Mouse (Mus musculus) cerebellum, adult 2 months (tissue): ENCODE measurements around the gene Tmem218. TPM values are rescaled to one million over a fixed set of nuclear protein-coding genes. Genes with fewer than 3 reads are reported as not detected.
A peak's percentile ranks its signal among the peaks of the same experiment; 100 is the strongest.

Experiments
- DNase-seq, 2 experiments: peaks; one replicate each; pipeline ENCODE4 v3.0.0; 2021
- H3K27ac ChIP-seq: fragments of 200-500 bp; 2 replicates; pipeline ENCODE4 v1.5.1; 2012; ENCODE audit warnings: low read length, control low read depth, inconsistent platforms; ENCODE audit not compliant: insufficient read depth
- H3K27me3 ChIP-seq: fragments of 200-500 bp; 2 replicates; pipeline ENCODE4 v1.6.1; 2012; ENCODE audit warnings: inconsistent platforms, mild to moderate bottlenecking, low read length, moderate library complexity; ENCODE audit not compliant: control insufficient read depth, insufficient read depth
- H3K4me1 ChIP-seq: fragments of 200-500 bp; 2 replicates; pipeline ENCODE4 v1.6.1; 2011; ENCODE audit warnings: low read length; ENCODE audit not compliant: control insufficient read depth, insufficient read depth
- H3K4me3 ChIP-seq: fragments of 200-500 bp; replicated peaks from 2 replicates; pipeline ENCODE3; 2011; ENCODE audit warnings: mild to moderate bottlenecking, low read depth, low read length, control low read depth; ENCODE audit not compliant: insufficient read depth
- CTCF ChIP-seq: fragments of 200-500 bp; IDR thresholded peaks from 2 replicates; pipeline ENCODE4 v1.5.1; 2011; ENCODE audit warnings: low read depth, mild to moderate bottlenecking, control low read depth, low read length, moderate library complexity, borderline replicate concordance; ENCODE audit not compliant: insufficient read depth
- POLR2A ChIP-seq: fragments of 200-500 bp; IDR thresholded peaks from 2 replicates; pipeline ENCODE4 v1.6.1; 2011; ENCODE audit warnings: low read length, control low read depth, borderline replicate concordance; ENCODE audit not compliant: insufficient read depth
- WGBS: fragments of 180-500 bp; shearing (Covaris S2); methylation state at CpG from one replicate; pipeline ENCODE4 v1.1.7; 2018; 5-methylcytosine and 5-hydroxymethylcytosine counted together
- polyA plus RNA-seq: library from polyadenylated mRNA; depleted of rRNA; stranded (reverse); fragments of >200 nt; gene quantifications from 2 replicates; pipeline ENCODE4 v1.2.3, GENCODE M21; 2012; rRNA removed

The Tmem218 gene
- 6.1 and 7.0 TPM in 2 replicates for polyA plus RNA-seq

DNA sequence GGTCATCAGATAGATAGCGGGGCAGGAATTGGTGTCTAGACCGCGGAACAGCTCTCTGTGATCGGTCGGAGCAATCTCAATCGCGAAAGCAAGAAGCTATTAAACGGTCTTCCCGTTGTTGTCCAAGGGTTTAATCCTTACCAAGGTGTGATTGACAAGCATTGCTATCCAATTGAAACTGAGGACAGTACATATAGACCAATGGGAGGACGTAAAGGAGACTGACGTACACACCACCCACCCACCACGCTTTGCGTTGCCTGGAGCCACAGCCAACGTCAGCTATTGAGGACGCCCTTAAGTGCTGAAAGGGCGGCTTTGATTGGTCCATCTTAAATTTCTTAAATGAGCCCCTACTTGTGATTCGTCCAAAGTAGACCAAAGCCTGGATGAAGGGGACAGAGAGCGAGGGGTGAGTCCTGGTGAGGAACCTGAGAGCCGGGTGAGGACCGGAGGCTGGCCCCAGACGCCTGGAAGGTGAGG lies at the start of gene Tmem218:
Tmem218 (plus strand) TSS at position 295 of the 483 bp plus-strand sequence.
- peak within 1 kb of the TSS; percentile 72 for H3K27ac ChIP-seq
- under 1% methylated on average over 21 of the region's 21 CpGs for WGBS
- peak; percentile 91 to 97 for DNase-seq
- TF ChIP-seq POLR2A, result peak; percentile 84; the same call in 1 of the 2 replicates
- no peak for TF ChIP-seq CTCF
- peak within 1 kb of the TSS; percentile 94 for H3K4me3 ChIP-seq
- no peaks in the 10 kb centered on the region for H3K4me1 ChIP-seq
- H3K27me3 ChIP-seq, result no peaks in the 10 kb centered on the region

DNA sequence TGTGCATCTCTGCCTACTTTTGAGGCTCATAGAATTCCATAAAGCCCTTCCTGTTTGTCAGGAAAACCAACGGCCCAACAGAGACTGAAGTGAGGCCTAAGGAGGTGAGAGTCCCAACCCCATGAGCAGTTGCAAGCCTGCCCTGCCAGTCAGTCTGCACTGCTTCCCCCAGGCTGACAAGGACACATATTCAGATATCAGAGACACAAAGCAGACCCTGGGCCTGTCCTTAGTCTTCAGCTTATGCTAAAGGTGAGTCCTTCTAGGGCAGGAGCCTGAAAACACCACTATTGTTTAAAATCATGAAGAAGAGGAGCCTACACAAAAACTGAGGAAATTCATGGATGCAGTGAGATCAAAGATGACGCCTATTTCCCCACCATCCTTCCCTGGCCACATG lies 47.3 kb upstream of the Tmem218 start:
- 67% methylated on average over 2 of the region's 2 CpGs for WGBS
- H3K4me3 ChIP-seq, result no peak overlapping the region
- TF ChIP-seq POLR2A, result no peak
- no peak for TF ChIP-seq CTCF
- DNase-seq, result no peak
- H3K27me3 ChIP-seq, result no peaks in the 10 kb centered on the region
- no peak overlapping the region for H3K27ac ChIP-seq
- no peaks in the 10 kb centered on the region for H3K4me1 ChIP-seq

DNA sequence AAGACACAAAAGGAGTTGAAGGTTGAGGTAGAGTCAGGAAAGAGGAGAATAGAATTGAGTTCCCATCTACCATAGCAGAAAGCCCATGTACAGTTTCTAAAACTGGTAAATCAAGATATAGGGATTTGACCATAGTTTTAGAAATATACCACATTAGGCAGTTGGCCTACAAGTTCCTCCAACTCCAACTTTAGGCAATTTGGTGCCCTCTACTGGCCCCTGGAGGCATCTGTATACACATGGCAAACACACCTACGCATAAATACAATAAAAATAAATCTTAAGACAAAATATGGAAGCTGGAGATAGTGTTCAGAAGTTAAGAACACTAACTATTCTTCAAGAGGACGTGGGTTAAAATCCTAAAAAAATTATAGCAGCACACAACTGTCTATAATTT lies 41.1 kb upstream of the Tmem218 start:
- DNase-seq, result no peak
- Histone ChIP-seq H3K4me1 (no peaks in the 10 kb centered on the region), H3K4me3 (no peak overlapping the region), H3K27me3 (no peaks in the 10 kb centered on the region), H3K27ac (no peak overlapping the region)
- 87% methylated on average over 2 of the region's 2 CpGs for WGBS
- TF ChIP-seq CTCF (no peak), POLR2A (no peak)

DNA sequence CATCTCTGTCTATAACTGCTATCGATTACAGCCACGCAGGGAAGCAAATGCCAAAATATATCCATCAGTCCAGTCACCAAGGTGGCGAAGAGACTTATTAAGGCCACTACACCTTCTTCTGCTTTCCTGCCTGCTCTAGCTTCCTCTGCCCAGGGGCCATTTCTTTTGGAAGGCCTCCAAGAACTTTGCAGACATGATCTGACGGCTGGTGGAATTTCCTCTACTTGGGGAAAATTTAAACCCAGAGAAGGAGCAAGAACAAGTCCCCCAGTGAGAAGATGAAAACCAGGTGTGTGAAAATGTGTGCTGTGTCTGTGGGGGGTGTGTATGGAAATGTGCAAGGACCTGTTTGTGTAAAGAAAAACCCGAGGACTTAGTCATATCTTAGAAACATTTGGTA lies 34.6 kb upstream of the Tmem218 start:
- Histone ChIP-seq H3K27me3 (no peaks in the 10 kb centered on the region; the same call in 1 of the 2 replicates), H3K4me1 (no peaks in the 10 kb centered on the region; the same call in 1 of the 2 replicates), H3K27ac (no peak overlapping the region), H3K4me3 (no peak overlapping the region)
- DNase-seq, result peak in 1 of 2 experiments; percentile 15
- TF ChIP-seq CTCF, result no peak
- 70% methylated on average over 5 of the region's 5 CpGs for WGBS

DNA sequence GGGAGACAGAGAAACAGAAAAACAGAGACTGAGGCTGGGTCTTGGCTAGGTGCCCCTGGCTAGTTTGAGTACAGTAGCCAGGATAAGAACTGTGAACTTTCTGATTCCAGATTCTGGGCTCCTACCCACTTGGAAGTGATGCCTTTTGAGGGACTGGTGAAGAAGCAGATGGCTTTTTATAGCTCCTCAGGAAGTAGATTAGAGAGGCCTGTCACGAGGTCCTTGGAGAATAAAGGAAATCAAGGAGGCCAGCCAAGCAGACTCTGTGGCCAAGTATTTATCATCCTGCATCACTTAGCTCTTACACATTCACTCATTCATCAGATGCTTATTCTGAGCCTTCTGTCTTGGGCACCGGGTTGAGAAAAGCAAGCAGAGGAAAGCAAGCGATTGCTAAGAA lies 32.0 kb upstream of the Tmem218 start:
- Histone ChIP-seq H3K4me3 (no peak overlapping the region), H3K27me3 (no peaks in the 10 kb centered on the region; the same call in 1 of the 2 replicates), H3K27ac (no peak overlapping the region), H3K4me1 (no peaks in the 10 kb centered on the region; the same call in 1 of the 2 replicates)
- TF ChIP-seq POLR2A (no peak), CTCF (no peak)
- 36% methylated on average over 3 of the region's 3 CpGs for WGBS
- no peak for DNase-seq

DNA sequence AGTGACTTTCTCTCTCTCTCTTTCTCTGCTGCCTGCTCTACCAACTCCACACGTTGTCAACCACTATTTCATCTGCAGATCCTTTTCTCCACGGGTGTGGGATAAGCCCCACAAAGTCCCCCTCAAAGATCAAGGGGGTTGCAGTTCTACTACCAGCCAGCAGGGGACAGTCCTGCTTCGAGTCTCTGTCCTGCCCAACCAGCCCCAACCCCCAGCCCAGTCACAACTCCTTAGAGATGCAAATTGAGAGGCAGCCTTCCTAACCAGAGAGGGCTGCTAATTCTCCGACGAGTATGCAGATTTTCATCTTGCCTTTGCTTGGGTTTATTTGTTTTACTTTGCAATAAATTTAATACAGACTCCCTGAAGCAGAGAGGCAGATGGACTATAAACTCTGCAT lies 30.9 kb upstream of the Tmem218 start:
- Histone ChIP-seq H3K4me1 (no peaks in the 10 kb centered on the region; the same call in 1 of the 2 replicates), H3K4me3 (no peak overlapping the region), H3K27me3 (no peaks in the 10 kb centered on the region), H3K27ac (no peak overlapping the region)
- TF ChIP-seq POLR2A, result no peak
- peak; percentile 75 for TF ChIP-seq CTCF
- WGBS, result 12% methylated on average over 5 of the region's 5 CpGs
- peak; percentile 32 to 40 for DNase-seq

DNA sequence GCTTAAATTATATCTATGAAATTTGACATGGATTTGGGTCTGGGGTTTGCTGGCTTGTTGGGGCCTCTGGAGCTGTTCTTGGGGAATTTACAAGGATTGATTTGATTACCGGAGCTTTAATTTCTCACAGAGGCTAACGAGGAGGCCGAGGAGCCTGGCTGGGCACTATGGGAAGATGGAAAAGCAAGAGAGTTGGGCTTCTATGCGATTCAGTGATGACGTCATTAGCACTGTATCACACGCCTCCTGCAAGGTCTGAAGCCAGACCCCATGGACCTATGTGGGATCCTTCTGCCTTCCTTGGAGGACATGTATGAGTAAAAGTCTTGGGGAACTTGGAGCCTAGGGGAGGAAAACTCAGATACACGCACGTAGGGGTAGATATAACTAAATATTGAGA lies 30.5 kb upstream of the Tmem218 start:
- no peak for DNase-seq
- H3K27me3 ChIP-seq, result no peaks in the 10 kb centered on the region
- TF ChIP-seq POLR2A (no peak), CTCF (no peak)
- 70% methylated on average over 8 of the region's 8 CpGs for WGBS
- H3K4me1 ChIP-seq, result no peaks in the 10 kb centered on the region; the same call in 1 of the 2 replicates
- no peak overlapping the region for H3K27ac ChIP-seq
- H3K4me3 ChIP-seq, result no peak overlapping the region

DNA sequence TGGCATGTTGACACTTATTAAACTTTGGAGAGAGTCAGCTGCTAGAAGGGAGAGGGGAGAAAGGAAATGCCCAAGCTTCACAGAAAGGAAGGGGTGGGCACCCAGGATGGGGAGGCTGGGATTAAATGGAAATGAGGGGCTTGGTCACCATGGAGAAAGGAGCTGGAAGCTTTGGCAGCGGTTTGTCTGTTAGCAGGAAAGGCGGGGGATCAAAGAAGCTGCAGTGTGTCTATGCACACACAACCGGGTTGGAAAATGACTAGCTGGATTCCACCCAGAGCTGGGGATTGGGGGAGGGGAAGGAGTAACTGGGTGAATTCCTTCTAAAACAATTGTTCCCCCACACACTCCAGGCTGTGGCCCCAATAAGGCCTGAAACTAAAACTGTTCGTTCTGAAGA lies 29.1 kb upstream of the Tmem218 start:
- Histone ChIP-seq H3K4me1 (no peaks in the 10 kb centered on the region; the same call in 1 of the 2 replicates), H3K4me3 (no peak overlapping the region), H3K27me3 (no peaks in the 10 kb centered on the region), H3K27ac (no peak overlapping the region)
- no peak for TF ChIP-seq CTCF
- TF ChIP-seq POLR2A, result no peak
- no peak for DNase-seq
- 42% methylated on average over 4 of the region's 4 CpGs for WGBS

DNA sequence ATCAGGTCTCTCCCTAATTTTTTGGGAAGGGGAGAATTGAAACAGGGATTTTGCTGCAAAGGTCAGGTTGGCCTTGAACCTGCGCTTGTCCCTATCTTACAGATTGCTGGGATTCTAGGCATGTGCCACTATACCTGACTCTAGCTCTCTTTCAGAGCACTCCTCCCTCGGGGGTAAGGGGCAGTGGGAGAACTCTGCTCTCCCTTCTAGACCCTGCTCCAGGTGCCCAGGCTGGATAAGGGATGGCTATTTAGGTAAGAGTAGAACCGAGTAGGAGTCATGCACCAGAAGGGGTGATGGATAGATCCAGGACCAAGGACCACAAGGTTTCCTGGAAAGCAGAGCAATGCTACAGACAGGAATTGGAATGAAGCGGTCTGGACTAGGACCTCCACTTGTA lies 28.4 kb upstream of the Tmem218 start:
- Histone ChIP-seq H3K27ac (no peak overlapping the region), H3K27me3 (no peaks in the 10 kb centered on the region), H3K4me1 (no peaks in the 10 kb centered on the region; the same call in 1 of the 2 replicates), H3K4me3 (no peak overlapping the region)
- no peak for DNase-seq
- TF ChIP-seq CTCF (no peak), POLR2A (no peak)
- 86% methylated on average over 4 of the region's 4 CpGs for WGBS
